Mouse (Mus musculus) kidney, adult 2 months (tissue): ENCODE results near the gene Tsfm.

Experiments
- CTCF ChIP-seq: fragments of 200-500 bp; conservative IDR thresholded peaks from 2 replicates; pipeline ENCODE4 v1.5.1; 2011; ENCODE audit warnings: low read depth, mild to moderate bottlenecking, control low read depth, low read length, moderate library complexity, mixed read lengths; ENCODE audit not compliant: insufficient read depth, insufficient read length
- POLR2A ChIP-seq: fragments of 200-500 bp; IDR thresholded peaks from one replicate; pipeline ENCODE4 v1.6.1; 2011; ENCODE audit warnings: low read depth, low read length, control low read depth

DNA sequence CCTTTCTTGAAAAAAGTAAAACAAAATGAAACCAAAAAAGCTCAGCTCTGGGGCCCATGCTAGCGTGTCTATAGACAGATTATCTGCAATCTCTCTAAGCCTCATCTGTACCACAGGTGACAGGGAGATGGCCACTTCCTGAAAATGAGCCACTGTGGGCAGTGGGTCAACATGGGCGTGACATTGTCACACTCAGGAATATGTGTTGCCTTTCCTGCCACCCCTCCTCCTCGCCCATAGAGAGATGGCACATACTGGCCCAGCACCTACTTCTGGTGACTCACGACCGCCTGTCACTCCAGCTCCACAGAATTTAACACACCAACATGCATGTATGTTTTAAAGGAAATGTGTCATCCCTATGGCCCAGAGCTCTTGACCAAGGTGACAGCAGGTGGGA is 27.9 kb downstream of the Tsfm start:
- TF ChIP-seq CTCF = no peak
- no peak for TF ChIP-seq POLR2A
